Mouse (Mus musculus): ENCODE measurements at regions not wholly inside any gene's neighbourhood (a gene's known extent, or its start where the extent isn't known, plus 50 kb on each side); places are given as distances from the start of the nearest gene placed in this dataset.

GRCm38 (mm10) chr16:29956904-29957303 is 107.3 kb upstream of the Hes1 start:
- TF ChIP-seq CTCF (IDR thresholded peaks at IDR 0.05) = no peak
- no peak for TF ChIP-seq EP300 (IDR thresholded peaks at IDR 0.05)
